Mouse (Mus musculus) liver, embryonic 14.5 days (tissue): Measurements from ENCODE around the gene Avl9. TPM values are rescaled to one million over a fixed set of nuclear protein-coding genes. Genes with fewer than 3 reads are reported as not detected.
A peak's percentile ranks its signal among the peaks of the same experiment; 100 is the strongest.

Experiments used
- ATAC-seq: fragments of 200-750 bp; cut with Nextera tagmentation; 2 replicates; pipeline ENCODE4 v1.8.0; 2017; ENCODE audit warnings: moderate number of reproducible peaks, mild to moderate bottlenecking, moderate library complexity; ENCODE audit not compliant: insufficient read depth
- DNase-seq, 3 experiments: peaks; one replicate each; pipeline ENCODE4 v3.0.0-alpha.2; 2012 to 2013; ENCODE audit warnings: low read depth in 3 of 3, low spot score in 3 of 3
- H3K27ac ChIP-seq: fragments of 300-500 bp; sonication (generic); 2 replicates; pipeline ENCODE4 v1.5.1; 2014; ENCODE audit warnings: moderate library complexity, mild to moderate bottlenecking, control low read depth, inconsistent platforms
- H3K27me3 ChIP-seq: fragments of 300-500 bp; sonication (generic); 2 replicates; pipeline ENCODE4 v1.6.1; 2014; ENCODE audit warnings: mild to moderate bottlenecking, low read length, moderate library complexity; ENCODE audit not compliant: control insufficient read depth, insufficient read depth
- H3K36me3 ChIP-seq: fragments of 300-500 bp; sonication (generic); replicated peaks from 2 replicates; pipeline ENCODE4 v1.6.1; 2014; ENCODE audit warnings: low read depth; ENCODE audit not compliant: control insufficient read depth, insufficient read depth
- H3K4me1 ChIP-seq, 2 experiments: fragments of 200-500 bp in 1 of 2; fragments of 300-500 bp in 1 of 2; sonication (generic) in 1 of 2; replicated peaks; 2 replicates each; pipeline ENCODE4 v1.6.1; 2012 to 2014; ENCODE audit warnings: antibody characterized with exemption in 1 of 2, inconsistent platforms in 1 of 2, low read length in 1 of 2; ENCODE audit not compliant: control insufficient read depth in 2 of 2, insufficient read depth in 2 of 2
- H3K4me2 ChIP-seq: fragments of 300-500 bp; sonication (generic); 2 replicates; pipeline ENCODE4 v1.6.1; 2014; ENCODE audit warnings: low read depth, mild to moderate bottlenecking, control low read depth, moderate library complexity
- H3K4me3 ChIP-seq, 2 experiments: fragments of 200-500 bp in 1 of 2; fragments of 300-500 bp in 1 of 2; sonication (generic) in 1 of 2; 2 replicates each; pipeline ENCODE4 v1.5.1; 2012 to 2014; ENCODE audit warnings: low read depth in 2 of 2, low read length in 2 of 2, mild to moderate bottlenecking in 2 of 2, control low read depth in 1 of 2, inconsistent platforms in 1 of 2, moderate library complexity in 1 of 2; ENCODE audit not compliant: insufficient read depth in 1 of 2
- H3K9ac ChIP-seq: fragments of 300-500 bp; sonication (generic); replicated peaks from 2 replicates; pipeline ENCODE4 v1.6.1; 2014; ENCODE audit warnings: mild to moderate bottlenecking, control low read depth, moderate library complexity
- H3K9me3 ChIP-seq: fragments of 300-500 bp; sonication (generic); 2 replicates; pipeline ENCODE4 v1.6.1; 2016; ENCODE audit warnings: low read length, mixed read lengths; ENCODE audit not compliant: control insufficient read depth
- CTCF ChIP-seq: IDR thresholded peaks from 2 replicates; pipeline ENCODE4 v1.5.1; 2016; ENCODE audit warnings: antibody characterized with exemption, low read depth, control low read depth
- EP300 ChIP-seq: IDR thresholded peaks from 2 replicates; pipeline ENCODE4 v1.6.1; 2016; ENCODE audit warnings: antibody characterized with exemption, low read depth
- WGBS: fragments of 180-500 bp; shearing (Covaris S2); extraction: QIAGEN DNeasy Blood & Tissue Kit; methylation state at CpG from one replicate; pipeline ENCODE4 v1.1.7; 2014; ENCODE audit not compliant: insufficient replicate concordance; 5-methylcytosine and 5-hydroxymethylcytosine counted together
- polyA plus RNA-seq, 2 experiments: library from polyadenylated mRNA; depleted of rRNA in 1 of 2; stranded (reverse) in 1 of 2; unstranded in 1 of 2; fragments of >200 nt; fragmentation: Nextera tagmentation in 1 of 2; extraction: Ambion mirVana in 1 of 2; gene quantifications; 2 replicates each; pipeline versions ENCODE4 v1.2.1 to v1.2.3; 2012 to 2014

Gene Avl9
- polyA plus RNA-seq, 2 experiments: 2.2 to 3.2 TPM

DNA sequence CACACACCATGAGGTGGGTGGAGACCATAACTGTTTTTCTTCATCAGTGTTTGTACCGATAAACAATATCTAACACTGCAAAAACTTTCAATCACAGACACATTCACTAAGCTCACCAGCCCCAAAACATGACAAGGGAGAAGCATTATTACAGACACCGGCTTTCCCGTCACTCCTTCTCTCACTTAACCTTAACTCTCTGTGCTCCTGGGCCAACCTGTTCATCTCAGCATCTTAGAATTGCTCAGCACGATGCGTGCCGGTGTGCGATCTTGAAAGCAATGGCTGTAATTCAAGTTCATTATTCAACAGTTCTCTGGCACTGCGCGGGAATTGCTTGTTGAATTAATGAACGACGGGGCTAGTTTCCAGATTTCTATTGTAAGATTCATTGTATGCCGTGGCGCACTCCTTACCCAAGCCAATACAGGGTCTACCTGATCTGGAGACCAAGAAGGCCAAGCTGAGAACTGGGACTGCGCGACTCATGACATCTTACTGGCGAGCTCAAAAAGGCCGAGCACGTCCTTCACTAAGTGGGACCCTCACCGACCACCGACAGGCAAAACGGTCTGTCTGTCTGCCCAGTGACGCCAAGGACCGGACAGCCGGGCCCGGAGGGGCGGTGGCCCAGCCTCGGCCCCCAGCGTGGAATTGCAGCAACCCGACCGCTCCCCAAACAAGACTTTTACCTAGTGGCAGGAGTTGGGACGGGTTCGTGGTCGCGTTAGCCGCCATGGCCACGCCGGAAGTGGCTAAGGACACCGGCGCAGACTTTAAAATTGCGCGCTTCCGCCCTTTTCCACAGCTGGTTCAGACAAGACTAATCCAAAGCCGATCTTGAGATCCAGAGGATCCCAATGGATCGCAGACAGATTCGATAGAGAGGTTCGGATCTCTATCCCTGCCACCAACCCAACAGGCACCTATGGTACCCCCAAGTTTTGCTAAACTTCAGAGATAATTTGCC lies 10.5 kb upstream of the Avl9 start, which contains the start of gene Lsm5:
Gene Lsm5 (minus strand): TSS at position 780 of the 970 bp plus-strand sequence.
- no peaks in the 10 kb centered on the region; the same call in 1 of the 2 replicates for H3K36me3 ChIP-seq
- H3K27ac ChIP-seq: peak within 1 kb of the TSS; percentile 20; the same call in 1 of the 2 replicates
- H3K4me1 ChIP-seq: peaks cover 4 to 7% of the 10 kb centered on the region in 2 experiments
- peak within 1 kb of the TSS; percentile 87 for H3K9ac ChIP-seq
- H3K4me2 ChIP-seq: peak within 1 kb of the TSS; percentile 83
- DNase-seq: peak; percentile 80 to 85 (median 83)
- H3K27me3 ChIP-seq: no peaks in the 10 kb centered on the region
- H3K4me3 ChIP-seq: peak within 1 kb of the TSS; percentile 85 to 94
- WGBS: under 1% methylated on average over 46 of the region's 46 CpGs
- no peaks in the 10 kb centered on the region for H3K9me3 ChIP-seq
- TF ChIP-seq CTCF (no peak; the same call in 1 of the 2 replicates), EP300 (no peak)
- ATAC-seq: peak; percentile 89

DNA sequence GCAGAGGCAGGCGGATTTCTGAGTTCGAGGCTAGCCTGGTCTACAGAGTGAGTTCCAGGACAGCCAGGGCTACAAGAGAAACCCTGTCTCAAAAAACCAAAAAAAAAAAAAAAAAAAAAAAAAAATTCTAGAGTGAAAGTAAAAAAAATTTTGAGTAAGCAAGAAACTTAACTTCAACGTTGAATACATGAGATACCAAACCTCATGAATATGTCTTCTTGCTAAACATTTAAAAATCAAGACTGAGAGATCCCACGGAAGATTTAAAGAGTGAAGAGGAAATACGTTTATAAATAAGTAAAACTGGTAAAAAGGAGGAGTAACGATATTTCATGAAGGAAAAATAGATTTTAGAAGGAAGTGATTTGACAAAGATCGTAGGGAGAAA lies 519 bp upstream of the Avl9 start:
- Histone ChIP-seq H3K4me2 (peak overlapping the region; percentile 82), H3K27me3 (no peaks in the 10 kb centered on the region), H3K36me3 (no peaks in the 10 kb centered on the region), H3K4me3 (peak overlapping the region; percentile 31 to 97; a peak in 3 of 4 replicates), H3K27ac (no peak overlapping the region), H3K9me3 (no peaks in the 10 kb centered on the region), H3K4me1 (peaks cover 6 to 13% of the 10 kb centered on the region in 2 experiments), H3K9ac (no peak overlapping the region)
- DNase-seq (no peak), ATAC-seq (no peak)
- WGBS: 32% methylated on average over 7 of the region's 7 CpGs
- TF ChIP-seq EP300 (no peak), CTCF (no peak)

DNA sequence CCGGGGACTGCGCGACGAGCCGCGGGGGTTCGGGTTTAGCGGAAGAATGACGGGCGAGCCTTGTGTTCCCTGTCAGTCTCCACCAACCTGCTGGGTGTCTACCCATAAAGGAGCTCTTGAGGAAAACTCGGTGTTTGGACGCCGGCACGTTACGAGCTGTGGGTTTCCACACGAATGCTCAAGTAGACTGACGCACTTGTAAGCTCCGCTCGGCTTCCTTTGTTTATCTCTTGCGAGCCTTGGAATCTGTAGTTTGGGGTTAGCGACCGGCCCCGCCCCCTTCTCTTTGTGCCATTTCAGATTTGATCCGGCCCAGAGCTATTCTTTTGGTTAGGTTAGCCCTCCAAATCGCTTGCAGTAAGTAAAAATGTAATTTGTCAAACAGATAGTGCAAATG lies 569 bp downstream of the Avl9 start:
- H3K4me2 ChIP-seq: peak overlapping the region; percentile 82
- no peaks in the 10 kb centered on the region for H3K36me3 ChIP-seq
- H3K27ac ChIP-seq: peak overlapping the region; percentile 81
- no peak for TF ChIP-seq EP300
- no peak for TF ChIP-seq CTCF
- H3K27me3 ChIP-seq: no peaks in the 10 kb centered on the region
- peak overlapping the region; percentile 95 to 97 for H3K4me3 ChIP-seq
- ATAC-seq: peak; percentile 17; the same call in 1 of the 2 replicates
- peak; percentile 41 to 57 (median 47) for DNase-seq
- H3K4me1 ChIP-seq: peaks cover 6 to 13% of the 10 kb centered on the region in 2 experiments
- peak overlapping the region; percentile 83 for H3K9ac ChIP-seq
- H3K9me3 ChIP-seq: no peaks in the 10 kb centered on the region
- under 1% methylated on average over 25 of the region's 25 CpGs for WGBS

- H3K36me3 ChIP-seq: no peaks in the 10 kb centered on the region; the same call in 1 of the 2 replicates
- ATAC-seq: no peak
- WGBS: 78% methylated on average over 1 of the region's 1 CpGs
- DNase-seq: no peak
- TF ChIP-seq EP300 (no peak), CTCF (no peak)
- H3K4me3 ChIP-seq: no peak overlapping the region
- peaks cover 6 to 13% of the 10 kb centered on the region in 2 experiments for H3K4me1 ChIP-seq
- H3K27me3 ChIP-seq: no peaks in the 10 kb centered on the region
- no peak overlapping the region for H3K4me2 ChIP-seq
- H3K9ac ChIP-seq: no peak overlapping the region
- no peak overlapping the region for H3K27ac ChIP-seq
- H3K9me3 ChIP-seq: no peaks in the 10 kb centered on the region
Observed at GRCm38 (mm10) chr6:56719071-56719470, 4.4 kb downstream of the Avl9 start.

- no peak for ATAC-seq
- Histone ChIP-seq H3K27ac (no peak overlapping the region), H3K9me3 (no peaks in the 10 kb centered on the region), H3K4me3 (no peak overlapping the region), H3K36me3 (no peaks in the 10 kb centered on the region; the same call in 1 of the 2 replicates), H3K4me1 (peaks cover 4 to 10% of the 10 kb centered on the region in 2 experiments), H3K27me3 (no peaks in the 10 kb centered on the region), H3K9ac (no peak overlapping the region), H3K4me2 (no peak overlapping the region)
- TF ChIP-seq EP300: no peak
- TF ChIP-seq CTCF: no peak
- no peak for DNase-seq
- 62% methylated on average over 3 of the region's 3 CpGs for WGBS
Observed at GRCm38 (mm10) chr6:56720877-56721276, 6.2 kb downstream of the Avl9 start.
